ENCODE assay signal across 1 mouse cellular context in genomic region chr17:27908206-27908887, GRCm38 (mm10).
A peak's percentile ranks its signal among the peaks of the same experiment; 100 is the strongest.
TF ChIP-seq lines count a peak whose summit lies in the region.

No protein-coding gene starts in this region.

TF ChIP-seq in MEL, 35 proteins besides CTCF, POLR2A, EP300 and RAD21 (continued from another document):
- TF ChIP-seq TAL1 (IDR thresholded peaks at IDR 0.05; ENCODE audit: low read length) (no peak), CHD1 (IDR thresholded peaks at IDR 0.05; ENCODE audit: low read depth, low read length) (0 out of 2 replicates have a peak, but pooled peaks have one; percentile 76), SMC3 (IDR thresholded peaks at IDR 0.05; ENCODE audit: low read depth, low read length) (peak; percentile 38; the same call in 1 of the 2 replicates), UBTF (IDR thresholded peaks at IDR 0.05; ENCODE audit: borderline replicate concordance, insufficient read depth, low read depth, low read length) (no peak), MXI1 (IDR thresholded peaks at IDR 0.05; ENCODE audit: low read depth, low read length) (no peak), MAX (IDR thresholded peaks at IDR 0.05; ENCODE audit: low read length) (peak; percentile 34; the same call in 1 of the 2 replicates), CHD2 (IDR thresholded peaks at IDR 0.05; ENCODE audit: low read length) (no peak)
